Mouse (Mus musculus) MEL (cell line): ENCODE data around the gene Emd. TPM values are rescaled to one million over a fixed set of nuclear protein-coding genes. Genes with fewer than 3 reads are reported as not detected.

Experiments used
- DNase-seq: peaks from one replicate; pipeline ENCODE4 v3.0.0; 2011; ENCODE audit warnings: low read depth, low spot score
- H3K27ac ChIP-seq: 2 replicates; pipeline ENCODE4 v1.5.1; 2012; ENCODE audit warnings: low read depth, mild to moderate bottlenecking, control low read depth, low read length, moderate library complexity; ENCODE audit not compliant: control insufficient read depth
- H3K27me3 ChIP-seq, 2 experiments: fragments of 150-350 bp in 1 of 2; sonication (generic) in 1 of 2; 2 replicates each; pipeline ENCODE4 v1.6.1; 2012; ENCODE audit warnings: low read length in 2 of 2, mild to moderate bottlenecking in 2 of 2, improper control_type of control experiment in 1 of 2, moderate library complexity in 1 of 2; ENCODE audit not compliant: insufficient read depth in 2 of 2, control insufficient read depth in 1 of 2
- H3K36me3 ChIP-seq, 2 experiments: 2 replicates each; pipeline ENCODE4 v1.6.1; 2012 to 2014; ENCODE audit warnings: low read length in 2 of 2, improper control_type of control experiment in 1 of 2, inconsistent platforms in 1 of 2, mild to moderate bottlenecking in 1 of 2; ENCODE audit not compliant: insufficient read depth in 2 of 2, control insufficient read depth in 1 of 2
- H3K4me1 ChIP-seq, 2 experiments: fragments of 150-350 bp in 1 of 2; sonication (generic) in 1 of 2; 2 replicates each; pipeline ENCODE4 v1.6.1; 2012; ENCODE audit warnings: low read length in 2 of 2, improper control_type of control experiment in 1 of 2, mild to moderate bottlenecking in 1 of 2; ENCODE audit not compliant: insufficient read depth in 2 of 2, control insufficient read depth in 1 of 2
- H3K4me3 ChIP-seq, 2 experiments: fragments of 150-350 bp in 1 of 2; sonication (generic) in 1 of 2; 2 replicates each; pipeline ENCODE4 v1.5.1; 2012; ENCODE audit warnings: low read depth in 2 of 2, low read length in 2 of 2, mild to moderate bottlenecking in 2 of 2, moderate library complexity in 2 of 2, control low read depth in 1 of 2, improper control_type of control experiment in 1 of 2; ENCODE audit not compliant: control insufficient read depth in 1 of 2, insufficient read depth in 1 of 2
- H3K79me2 ChIP-seq: 2 replicates; pipeline ENCODE4 v1.6.1; 2012; ENCODE audit warnings: mild to moderate bottlenecking, low read length, moderate library complexity; ENCODE audit not compliant: control insufficient read depth, poor library complexity, insufficient read depth
- H3K9ac ChIP-seq: 2 replicates; pipeline ENCODE4 v1.6.1; 2012; ENCODE audit warnings: low read depth, mild to moderate bottlenecking, control low read depth, low read length, moderate library complexity; ENCODE audit not compliant: control insufficient read depth, poor library complexity, severe bottlenecking
- H3K9me3 ChIP-seq: fragments of 150-350 bp; sonication (generic); replicated peaks from 2 replicates; pipeline ENCODE4 v1.6.1; 2012; ENCODE audit warnings: mild to moderate bottlenecking, low read length, improper control_type of control experiment, moderate library complexity; ENCODE audit not compliant: insufficient read depth
- BHLHE40 ChIP-seq: IDR thresholded peaks from 2 replicates; pipeline ENCODE4 v1.6.1; 2012; ENCODE audit warnings: low read depth, mild to moderate bottlenecking, inconsistent platforms, low read length, improper control_type of control experiment, borderline replicate concordance
- CHD1 ChIP-seq: IDR thresholded peaks from 2 replicates; pipeline ENCODE4 v1.6.1; 2012; ENCODE audit warnings: low read depth, mild to moderate bottlenecking, inconsistent platforms, low read length, improper control_type of control experiment
- CHD2 ChIP-seq: IDR thresholded peaks from 2 replicates; pipeline ENCODE4 v1.6.1; 2011; ENCODE audit warnings: low read length, improper control_type of control experiment
- CTCF ChIP-seq, 3 experiments: IDR thresholded peaks in 2 of 3; conservative IDR thresholded peaks in 1 of 3; 2 replicates each; pipeline ENCODE4 v1.5.1; 2011 to 2012; ENCODE audit warnings: low read length in 3 of 3, low read depth in 2 of 3, mild to moderate bottlenecking in 2 of 3, improper control_type of control experiment in 1 of 3, inconsistent platforms in 1 of 3, mixed read lengths in 1 of 3, moderate library complexity in 1 of 3; ENCODE audit not compliant: control insufficient read depth in 1 of 3, insufficient read depth in 1 of 3, poor library complexity in 1 of 3, severe bottlenecking in 1 of 3
- E2F4 ChIP-seq: IDR thresholded peaks from 2 replicates; pipeline ENCODE4 v1.6.1; 2011; ENCODE audit warnings: low read depth, low read length, improper control_type of control experiment, borderline replicate concordance
- EP300 ChIP-seq, 2 experiments: IDR thresholded peaks; 2 replicates each; pipeline ENCODE4 v1.6.1; 2011; ENCODE audit warnings: improper control_type of control experiment in 2 of 2, low read length in 2 of 2, low read depth in 1 of 2, mild to moderate bottlenecking in 1 of 2
- ETS1 ChIP-seq: IDR thresholded peaks from 2 replicates; pipeline ENCODE4 v1.6.1; 2012; ENCODE audit warnings: low read depth, mild to moderate bottlenecking, inconsistent platforms, low read length, improper control_type of control experiment, moderate library complexity
- GABPA ChIP-seq: IDR thresholded peaks from 2 replicates; pipeline ENCODE4 v1.6.1; 2012; ENCODE audit warnings: low read depth, mild to moderate bottlenecking, inconsistent platforms, low read length, improper control_type of control experiment, moderate library complexity
- GATA1 ChIP-seq: IDR thresholded peaks from 2 replicates; pipeline ENCODE4 v1.6.1; 2011; ENCODE audit warnings: low read depth, low read length, improper control_type of control experiment
- JUND ChIP-seq: IDR thresholded peaks from 2 replicates; pipeline ENCODE4 v1.6.1; 2011; ENCODE audit warnings: low read depth, mild to moderate bottlenecking, improper control_type of control experiment, low read length
- KAT2A ChIP-seq: conservative IDR thresholded peaks from 2 replicates; pipeline ENCODE4 v1.6.1; 2012; ENCODE audit warnings: low read depth, low read length, improper control_type of control experiment, inconsistent platforms
- MAFK ChIP-seq: IDR thresholded peaks from 2 replicates; pipeline ENCODE4 v1.6.1; 2011; ENCODE audit warnings: low read depth, mild to moderate bottlenecking, low read length, improper control_type of control experiment, borderline replicate concordance
- MAX ChIP-seq: IDR thresholded peaks from 2 replicates; pipeline ENCODE4 v1.6.1; 2011; ENCODE audit warnings: low read length, improper control_type of control experiment
- MAZ ChIP-seq: IDR thresholded peaks from 2 replicates; pipeline ENCODE4 v1.6.1; 2012; ENCODE audit warnings: low read depth, mild to moderate bottlenecking, inconsistent platforms, low read length, improper control_type of control experiment
- MEF2A ChIP-seq: IDR thresholded peaks from 2 replicates; pipeline ENCODE4 v1.6.1; 2014; ENCODE audit warnings: low read depth, mild to moderate bottlenecking, inconsistent platforms, low read length, improper control_type of control experiment; ENCODE audit not compliant: poor library complexity, insufficient replicate concordance, severe bottlenecking; ENCODE audit errors: extremely low read depth
- MXI1 ChIP-seq: IDR thresholded peaks from 2 replicates; pipeline ENCODE4 v1.6.1; 2011; ENCODE audit warnings: mild to moderate bottlenecking, low read depth, low read length, improper control_type of control experiment
- MYB ChIP-seq: IDR thresholded peaks from 2 replicates; pipeline ENCODE4 v1.6.1; 2011; ENCODE audit warnings: mild to moderate bottlenecking, low read depth, low read length, improper control_type of control experiment
- MYC ChIP-seq: IDR thresholded peaks from 2 replicates; pipeline ENCODE4 v1.6.1; 2011; ENCODE audit warnings: low read depth, mild to moderate bottlenecking, low read length, improper control_type of control experiment, moderate library complexity
- NELFE ChIP-seq: IDR thresholded peaks from 2 replicates; pipeline ENCODE4 v1.6.1; 2011; ENCODE audit warnings: low read depth, low read length, improper control_type of control experiment
- NRF1 ChIP-seq: IDR thresholded peaks from 2 replicates; pipeline ENCODE4 v1.6.1; 2014; ENCODE audit warnings: low read depth, mild to moderate bottlenecking, inconsistent platforms, low read length, improper control_type of control experiment, moderate library complexity; ENCODE audit not compliant: poor library complexity, insufficient read depth, severe bottlenecking
- POLR2A ChIP-seq, 2 experiments: IDR thresholded peaks; 2 replicates each; pipeline ENCODE4 v1.6.1; 2011 to 2012; ENCODE audit warnings: low read length in 2 of 2, mild to moderate bottlenecking in 2 of 2, control low read depth in 1 of 2, improper control_type of control experiment in 1 of 2, low read depth in 1 of 2, moderate library complexity in 1 of 2; ENCODE audit not compliant: control insufficient read depth in 1 of 2, insufficient read depth in 1 of 2, poor library complexity in 1 of 2
- POLR2AphosphoS2 ChIP-seq: IDR thresholded peaks from 2 replicates; pipeline ENCODE4 v1.6.1; 2011; ENCODE audit warnings: low read length, improper control_type of control experiment
- POLR2AphosphoS5 ChIP-seq: IDR thresholded peaks from 2 replicates; pipeline ENCODE4 v1.6.1; 2012; ENCODE audit warnings: low read depth, borderline replicate concordance, mild to moderate bottlenecking, inconsistent platforms, low read length, moderate library complexity, mixed read lengths
- RAD21 ChIP-seq: IDR thresholded peaks from 2 replicates; pipeline ENCODE4 v1.6.1; 2011; ENCODE audit warnings: mild to moderate bottlenecking, low read depth, low read length, improper control_type of control experiment
- RCOR1 ChIP-seq: IDR thresholded peaks from 2 replicates; pipeline ENCODE4 v1.6.1; 2012; ENCODE audit warnings: low read depth, mild to moderate bottlenecking, inconsistent platforms, low read length, improper control_type of control experiment
- SIN3A ChIP-seq: IDR thresholded peaks from 2 replicates; pipeline ENCODE4 v1.6.1; 2012; ENCODE audit warnings: low read length, improper control_type of control experiment, inconsistent platforms
- SMC3 ChIP-seq: IDR thresholded peaks from 2 replicates; pipeline ENCODE4 v1.6.1; 2011; ENCODE audit warnings: low read depth, low read length, improper control_type of control experiment
- TAL1 ChIP-seq: IDR thresholded peaks from 2 replicates; pipeline ENCODE4 v1.6.1; 2012; ENCODE audit warnings: mild to moderate bottlenecking, inconsistent platforms, low read length, moderate library complexity, mixed read lengths
- TBP ChIP-seq: IDR thresholded peaks from 2 replicates; pipeline ENCODE4 v1.8.0; 2011; ENCODE audit warnings: low read depth, low read length, improper control_type of control experiment
- TCF12 ChIP-seq: IDR thresholded peaks from 2 replicates; pipeline ENCODE4 v1.6.1; 2014; ENCODE audit warnings: low read depth, mild to moderate bottlenecking, inconsistent platforms, low read length, improper control_type of control experiment, moderate library complexity
- UBTF ChIP-seq: IDR thresholded peaks from 2 replicates; pipeline ENCODE4 v1.6.1; 2012; ENCODE audit warnings: low read depth, mild to moderate bottlenecking, inconsistent platforms, low read length, improper control_type of control experiment, moderate library complexity, borderline replicate concordance; ENCODE audit not compliant: insufficient read depth
- USF1 ChIP-seq: IDR thresholded peaks from 2 replicates; pipeline ENCODE4 v1.6.1; 2014; ENCODE audit warnings: low read depth, mild to moderate bottlenecking, inconsistent platforms, low read length, improper control_type of control experiment, moderate library complexity
- ZC3H11A ChIP-seq: IDR thresholded peaks from 2 replicates; pipeline ENCODE4 v1.6.1; 2012; ENCODE audit warnings: low read depth, mild to moderate bottlenecking, inconsistent platforms, low read length, improper control_type of control experiment
- ZKSCAN1 ChIP-seq: IDR thresholded peaks from 2 replicates; pipeline ENCODE4 v1.6.1; 2012; ENCODE audit warnings: low read depth, mild to moderate bottlenecking, inconsistent platforms, low read length, improper control_type of control experiment, moderate library complexity
- ZMIZ1 ChIP-seq: IDR thresholded peaks from 2 replicates; pipeline ENCODE4 v1.6.1; 2012; ENCODE audit warnings: low read depth, mild to moderate bottlenecking, inconsistent platforms, low read length, improper control_type of control experiment, moderate library complexity
- ZNF384 ChIP-seq: IDR thresholded peaks from 2 replicates; pipeline ENCODE4 v1.6.1; 2012; ENCODE audit warnings: low read depth, mild to moderate bottlenecking, inconsistent platforms, low read length, improper control_type of control experiment
- polyA plus RNA-seq, 2 experiments: library from polyadenylated mRNA; stranded (reverse) in 1 of 2; unstranded in 1 of 2; fragments of >175 nt in 1 of 2; fragments of >200 nt in 1 of 2; gene quantifications; 2 replicates each; pipeline versions ENCODE4 v1.2.1 to v1.2.4; 2012; ENCODE audit warnings: low replicate concordance in 2 of 2, low read depth in 1 of 2; ENCODE audit not compliant: insufficient read length in 2 of 2, insufficient read depth in 1 of 2, missing spikeins in 1 of 2
- total RNA-seq: library from RNA; depleted of rRNA; stranded (reverse); fragments of 300-350 nt; gene quantifications from 2 replicates; pipeline ENCODE4 v1.2.3, GENCODE M21; 2012

Emd gene
- total and polyA plus RNA-seq, 3 experiments, result 55.5 to 157 (median 130) TPM

- Histone ChIP-seq H3K9ac (peak within 1 kb of the TSS; percentile 87), H3K79me2 (peaks cover 6% of the 10 kb centered on the region; the same call in 1 of the 2 replicates), H3K36me3 (no peaks in the 10 kb centered on the region; a peak in 3 of 4 replicates), H3K4me1 (peaks cover 0 to 10% of the 10 kb centered on the region in 2 experiments; a peak in 2 of 4 replicates), H3K27ac (peak within 1 kb of the TSS; percentile 85), H3K27me3 (no peaks in the 10 kb centered on the region), H3K4me3 (peak within 1 kb of the TSS; percentile 67 to 70), H3K9me3 (no peaks in the 10 kb centered on the region)
- DNase-seq, result peak; percentile 86
- TF ChIP-seq CTCF (IDR thresholded peaks at IDR 0.05 in 2 of 3, conservative IDR thresholded peaks at IDR 0.05 in 1 of 3; ENCODE audit: control insufficient read depth in 1 of 3, insufficient read depth in 1 of 3, low read depth in 2 of 3, low read length in 3 of 3, poor library complexity in 1 of 3, severe bottlenecking in 1 of 3), result peak in 1 of 3 experiments; percentile 14; a peak in 1 of 6 replicates
- TF ChIP-seq ZKSCAN1, result no peak
- TF ChIP-seq RCOR1, result no peak
- no peak for TF ChIP-seq MAFK
- no peak for TF ChIP-seq UBTF
- TF ChIP-seq TCF12, result peak; percentile 56
- no peak for TF ChIP-seq POLR2AphosphoS5
- TF ChIP-seq JUND, result no peak
- TF ChIP-seq MEF2A, result no peak
- peak; percentile 82; the same call in 1 of the 2 replicates for TF ChIP-seq POLR2AphosphoS2
- no peak for TF ChIP-seq NRF1
- TF ChIP-seq TAL1, result no peak
- no peak for TF ChIP-seq MYB
- TF ChIP-seq MAX, result no peak
- peak; percentile 66 to 80 for TF ChIP-seq POLR2A (IDR thresholded peaks at IDR 0.05; ENCODE audit: control insufficient read depth in 1 of 2, insufficient read depth in 1 of 2, low read depth in 1 of 2, low read length in 2 of 2, poor library complexity in 1 of 2)
- TF ChIP-seq TBP, result peak; percentile 77
- TF ChIP-seq CHD2, result no peak
- TF ChIP-seq SIN3A, result peak; percentile 80
- TF ChIP-seq NELFE, result peak; percentile 79
- TF ChIP-seq ZC3H11A, result no peak
- no peak for TF ChIP-seq CHD1
- peak; percentile 77 for TF ChIP-seq ZMIZ1
- TF ChIP-seq MXI1, result peak; percentile 77
- no peak for TF ChIP-seq RAD21
- no peak; the same call in 1 of the 2 replicates for TF ChIP-seq ETS1
- no peak for TF ChIP-seq BHLHE40
- no peak for TF ChIP-seq MYC
- peak; percentile 4; the same call in 1 of the 2 replicates for TF ChIP-seq MAZ
- TF ChIP-seq ZNF384, result no peak
- no peak for TF ChIP-seq EP300 (IDR thresholded peaks at IDR 0.05; ENCODE audit: low read depth in 1 of 2, low read length in 2 of 2)
- no peak for TF ChIP-seq GATA1
- TF ChIP-seq E2F4, result no peak
- no peak for TF ChIP-seq GABPA
- no peak for TF ChIP-seq USF1
- peak; percentile 72 for TF ChIP-seq KAT2A
- 0 out of 2 replicates have a peak, but pooled peaks have one; percentile 14 for TF ChIP-seq SMC3
Observed at GRCm38 (mm10) chrX:74304867-74305700, 50.6 kb downstream of the Emd start, which contains the start of gene Gdi1. Gene Gdi1 (plus strand): TSS chrX:74304998.
